Mouse (Mus musculus): ENCODE measurements around the gene Hmgb1.

DNA sequence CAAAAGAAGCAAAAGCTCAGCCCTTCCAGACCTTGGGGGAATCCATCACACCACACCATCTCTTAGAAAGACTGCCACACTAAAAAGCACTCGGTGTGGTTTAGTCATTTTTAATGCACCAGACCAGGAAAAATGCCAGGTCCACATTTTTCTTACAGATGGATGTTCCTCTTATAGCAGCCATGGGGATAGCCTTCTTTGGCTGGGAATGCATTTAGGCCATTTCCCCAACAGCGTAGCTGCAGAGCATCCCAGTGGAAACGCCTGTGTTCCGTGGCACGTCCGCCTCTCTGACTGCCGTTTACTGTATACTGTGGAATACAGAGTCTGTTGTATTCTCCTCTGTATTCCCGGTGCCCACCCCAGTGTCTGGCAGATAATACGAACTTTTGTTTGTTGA is 15.5 kb downstream of the Hmgb1 start:
- TF ChIP-seq POLR2A (IDR thresholded peaks at IDR 0.05; ENCODE audit: borderline replicate concordance, control insufficient read depth, low read depth, low read length) (no peak), CTCF (IDR thresholded peaks at IDR 0.05; ENCODE audit: control insufficient read depth, insufficient read depth, low read length) (no peak)

Measured in bone marrow, adult 2 months (tissue).